Mouse (Mus musculus) forebrain, embryonic 14.5 days (tissue): ENCODE measurements around the gene Skida1. TPM values are rescaled to one million over a fixed set of nuclear protein-coding genes. Genes with fewer than 3 reads are reported as not detected.

Experiments used
- ATAC-seq: fragments of 200-750 bp; cut with Nextera tagmentation; 2 replicates; pipeline ENCODE4 v1.8.0; 2017; ENCODE audit warnings: mild to moderate bottlenecking, moderate library complexity
- DNase-seq: peaks from one replicate; pipeline ENCODE4 v3.0.0-alpha.2; 2015; ENCODE audit warnings: low spot score
- H3K27ac ChIP-seq: fragments of 300-500 bp; sonication (generic); 2 replicates; pipeline ENCODE4 v1.5.1; 2014; ENCODE audit warnings: low read depth, mild to moderate bottlenecking, control low read depth, low read length, moderate library complexity
- H3K27me3 ChIP-seq: fragments of 300-500 bp; sonication (generic); replicated peaks from 2 replicates; pipeline ENCODE4 v1.6.1; 2014; ENCODE audit warnings: low read length, control low read depth, mixed read lengths; ENCODE audit not compliant: control insufficient read depth, insufficient read depth
- H3K36me3 ChIP-seq: fragments of 300-500 bp; sonication (generic); 2 replicates; pipeline ENCODE4 v1.6.1; 2014; ENCODE audit warnings: low read length, control low read depth; ENCODE audit not compliant: control insufficient read depth, insufficient read depth
- H3K4me1 ChIP-seq: fragments of 300-500 bp; sonication (generic); 2 replicates; pipeline ENCODE4 v1.6.1; 2014; ENCODE audit warnings: antibody characterized with exemption, low read length, control low read depth; ENCODE audit not compliant: control insufficient read depth, insufficient read depth
- H3K4me2 ChIP-seq: fragments of 300-500 bp; sonication (generic); 2 replicates; pipeline ENCODE4 v1.6.1; 2014; ENCODE audit warnings: mild to moderate bottlenecking, control low read depth, low read length
- H3K4me3 ChIP-seq: fragments of 300-500 bp; sonication (generic); 2 replicates; pipeline ENCODE4 v1.5.1; 2014; ENCODE audit warnings: low read depth, low read length, control low read depth
- H3K9ac ChIP-seq: fragments of 300-500 bp; sonication (generic); 2 replicates; pipeline ENCODE4 v1.6.1; 2014; ENCODE audit warnings: mild to moderate bottlenecking, low read length, control low read depth, moderate library complexity
- H3K9me3 ChIP-seq: fragments of 300-500 bp; sonication (generic); replicated peaks from 2 replicates; pipeline ENCODE4 v1.6.1; 2016; ENCODE audit warnings: low read length, control low read depth, mixed read lengths; ENCODE audit not compliant: control insufficient read depth
- WGBS: fragments of 180-500 bp; shearing (Covaris S2); extraction: QIAGEN DNeasy Blood & Tissue Kit; methylation state at CpG from one replicate; pipeline ENCODE4 v1.1.7; 2014; 5-methylcytosine and 5-hydroxymethylcytosine counted together
- polyA plus RNA-seq: library from polyadenylated mRNA; unstranded; fragments of >200 nt; fragmentation: Nextera tagmentation; extraction: Ambion mirVana; gene quantifications from 2 replicates; pipeline ENCODE4 v1.2.1, GENCODE M21; 2014

The Skida1 gene
- polyA plus RNA-seq, 1 experiment from 2014 or later, result 13.2 TPM

GRCm38 (mm10) chr2:18019122-18019521 lies 29.7 kb downstream of the Skida1 start:
- no peak overlapping the region for H3K4me2 ChIP-seq
- no peaks in the 10 kb centered on the region for H3K27me3 ChIP-seq
- 83% methylated on average over 1 of the region's 1 CpGs for WGBS
- no peak overlapping the region for H3K27ac ChIP-seq
- H3K9me3 ChIP-seq, result no peaks in the 10 kb centered on the region
- no peak overlapping the region for H3K4me3 ChIP-seq
- H3K4me1 ChIP-seq, result no peaks in the 10 kb centered on the region
- no peak for ATAC-seq
- no peak overlapping the region for H3K9ac ChIP-seq
- H3K36me3 ChIP-seq, result no peaks in the 10 kb centered on the region
- no peak for DNase-seq

- Histone ChIP-seq H3K9ac (no peak overlapping the region), H3K27ac (no peak overlapping the region), H3K4me3 (no peak overlapping the region), H3K4me1 (no peaks in the 10 kb centered on the region), H3K27me3 (no peaks in the 10 kb centered on the region), H3K9me3 (no peaks in the 10 kb centered on the region), H3K36me3 (no peaks in the 10 kb centered on the region), H3K4me2 (no peak overlapping the region)
- DNase-seq (no peak), ATAC-seq (no peak)
- 92% methylated on average over 6 of the region's 6 CpGs for WGBS
These were observed 31.5 kb downstream of the Skida1 start for GRCm38 (mm10) chr2:18017321-18017720.

- Histone ChIP-seq H3K4me1 (no peaks in the 10 kb centered on the region), H3K4me2 (no peak overlapping the region), H3K27me3 (no peaks in the 10 kb centered on the region), H3K36me3 (no peaks in the 10 kb centered on the region), H3K9me3 (no peaks in the 10 kb centered on the region), H3K27ac (no peak overlapping the region), H3K9ac (no peak overlapping the region), H3K4me3 (no peak overlapping the region)
- DNase-seq (no peak), ATAC-seq (no peak)
- 86% methylated on average over 1 of the region's 1 CpGs for WGBS
These were observed 32.2 kb downstream of the Skida1 start for GRCm38 (mm10) chr2:18016639-18017038.

- DNase-seq (no peak), ATAC-seq (no peak)
- H3K36me3 ChIP-seq, result no peaks in the 10 kb centered on the region
- 46% methylated on average over 3 of the region's 3 CpGs for WGBS
- no peak overlapping the region for H3K27ac ChIP-seq
- H3K9me3 ChIP-seq, result no peaks in the 10 kb centered on the region
- H3K4me1 ChIP-seq, result no peaks in the 10 kb centered on the region
- H3K9ac ChIP-seq, result no peak overlapping the region
- no peak overlapping the region for H3K4me2 ChIP-seq
- no peak overlapping the region for H3K4me3 ChIP-seq
- H3K27me3 ChIP-seq, result no peaks in the 10 kb centered on the region
These were observed 33.3 kb downstream of the Skida1 start for GRCm38 (mm10) chr2:18015581-18015980.

GRCm38 (mm10) chr2:18012866-18013265 lies 36.0 kb downstream of the Skida1 start:
- H3K27me3 ChIP-seq, result no peaks in the 10 kb centered on the region
- no peak overlapping the region for H3K27ac ChIP-seq
- ATAC-seq, result no peak
- H3K4me2 ChIP-seq, result no peak overlapping the region
- H3K36me3 ChIP-seq, result no peaks in the 10 kb centered on the region
- 91% methylated on average over 3 of the region's 3 CpGs for WGBS
- no peak overlapping the region for H3K4me3 ChIP-seq
- no peak overlapping the region for H3K9ac ChIP-seq
- H3K4me1 ChIP-seq, result no peaks in the 10 kb centered on the region
- no peak for DNase-seq
- H3K9me3 ChIP-seq, result no peaks in the 10 kb centered on the region

- ATAC-seq (no peak; the same call in 1 of the 2 replicates), DNase-seq (no peak)
- no peaks in the 10 kb centered on the region for H3K27me3 ChIP-seq
- no peak overlapping the region for H3K27ac ChIP-seq
- no peaks in the 10 kb centered on the region for H3K9me3 ChIP-seq
- no peak overlapping the region for H3K4me2 ChIP-seq
- no peak overlapping the region for H3K4me3 ChIP-seq
- no peak overlapping the region for H3K9ac ChIP-seq
- 86% methylated on average over 6 of the region's 6 CpGs for WGBS
- H3K4me1 ChIP-seq, result no peaks in the 10 kb centered on the region
- no peaks in the 10 kb centered on the region for H3K36me3 ChIP-seq
These were observed 37.6 kb downstream of the Skida1 start for GRCm38 (mm10) chr2:18011226-18011625.

GRCm38 (mm10) chr2:18005137-18005536 lies 43.7 kb downstream of the Skida1 start:
- Histone ChIP-seq H3K9me3 (no peaks in the 10 kb centered on the region), H3K4me2 (no peak overlapping the region), H3K36me3 (no peaks in the 10 kb centered on the region), H3K4me1 (no peaks in the 10 kb centered on the region), H3K4me3 (no peak overlapping the region), H3K9ac (no peak overlapping the region), H3K27me3 (no peaks in the 10 kb centered on the region), H3K27ac (no peak overlapping the region)
- WGBS, result 36% methylated on average over 8 of the region's 8 CpGs
- ATAC-seq, result no peak
- no peak for DNase-seq

- H3K4me2 ChIP-seq, result no peak overlapping the region
- no peaks in the 10 kb centered on the region for H3K27me3 ChIP-seq
- WGBS, result 91% methylated on average over 4 of the region's 4 CpGs
- H3K27ac ChIP-seq, result no peak overlapping the region
- H3K9me3 ChIP-seq, result no peaks in the 10 kb centered on the region
- H3K36me3 ChIP-seq, result no peaks in the 10 kb centered on the region
- ATAC-seq (no peak), DNase-seq (no peak)
- H3K4me3 ChIP-seq, result no peak overlapping the region
- H3K9ac ChIP-seq, result no peak overlapping the region
- no peaks in the 10 kb centered on the region for H3K4me1 ChIP-seq
These were observed 44.6 kb downstream of the Skida1 start for GRCm38 (mm10) chr2:18004286-18004685.

GRCm38 (mm10) chr2:18002306-18002705 lies 46.5 kb downstream of the Skida1 start:
- Histone ChIP-seq H3K27me3 (no peaks in the 10 kb centered on the region), H3K4me2 (no peak overlapping the region), H3K9me3 (no peaks in the 10 kb centered on the region), H3K4me3 (no peak overlapping the region), H3K4me1 (no peaks in the 10 kb centered on the region), H3K9ac (no peak overlapping the region), H3K27ac (no peak overlapping the region), H3K36me3 (no peaks in the 10 kb centered on the region)
- ATAC-seq (no peak), DNase-seq (no peak)
- 95% methylated on average over 3 of the region's 3 CpGs for WGBS
